Mouse (Mus musculus) lung, postnatal 36 days (tissue): Measurements from ENCODE around the gene Cers5.
"Not testable (repeated sequence)": the region's sequence is repeated elsewhere in the genome, so short reads cannot be mapped to it uniquely, and the experiment has no call there.

Source experiments
- DNase-seq: peaks from one replicate; pipeline ENCODE4 v3.0.0; 2022; ENCODE audit warnings: mixed read lengths

Cers5 gene

GRCm38 (mm10) chr15:99704881-99705280 lies 67.8 kb downstream of the Cers5 start:
- DNase-seq: no peak

GRCm38 (mm10) chr15:99704041-99704681 lies 68.5 kb downstream of the Cers5 start:
- no peak for DNase-seq

- no peak for DNase-seq
Observed at GRCm38 (mm10) chr15:99703676-99704040, 69.0 kb downstream of the Cers5 start.

- DNase-seq: no peak
Observed at GRCm38 (mm10) chr15:99703104-99703503, 69.6 kb downstream of the Cers5 start.

- peak; percentile 95 for DNase-seq
Observed at GRCm38 (mm10) chr15:99701999-99702900, 70.4 kb downstream of the Cers5 start, which contains the start of gene Smarcd1. Gene Smarcd1 (plus strand): TSS chr15:99702129.

- DNase-seq: not testable (repeated sequence)
Observed at GRCm38 (mm10) chr15:99701640-99701998, 71.1 kb downstream of the Cers5 start.

- DNase-seq: no peak
Observed at GRCm38 (mm10) chr15:99700219-99701106, 72.2 kb downstream of the Cers5 start.

- no peak for DNase-seq
Observed at GRCm38 (mm10) chr15:99699715-99700114, 73.0 kb downstream of the Cers5 start.

- DNase-seq: peak; percentile 28
Observed at GRCm38 (mm10) chr15:99698533-99699085, 74.1 kb downstream of the Cers5 start.

GRCm38 (mm10) chr15:99697309-99697708 lies 75.4 kb downstream of the Cers5 start:
- no peak for DNase-seq

GRCm38 (mm10) chr15:99691976-99692375 lies 80.7 kb downstream of the Cers5 start:
- no peak for DNase-seq

GRCm38 (mm10) chr15:99690924-99691323 lies 81.8 kb downstream of the Cers5 start:
- DNase-seq: no peak

GRCm38 (mm10) chr15:99688712-99689111 lies 84.0 kb downstream of the Cers5 start:
- peak; percentile 69 for DNase-seq
